Mouse (Mus musculus) T-helper 1 cell (primary cell): ENCODE results near the gene Sphkap.

Experiments
- in situ Hi-C: fragments of 300-600 bp; cut with MboI, MseI; formaldehyde crosslinking; loops from one replicate; pipeline ENCODE4 v1.15.1; 2025; ENCODE audit warnings: high pct_unique_total_duplicates

The Sphkap gene

GRCm38 (mm10) chr1:83297137-83298076, 110.6 kb downstream of the Sphkap start:
- in situ Hi-C loops, result no loop called here

DNA sequence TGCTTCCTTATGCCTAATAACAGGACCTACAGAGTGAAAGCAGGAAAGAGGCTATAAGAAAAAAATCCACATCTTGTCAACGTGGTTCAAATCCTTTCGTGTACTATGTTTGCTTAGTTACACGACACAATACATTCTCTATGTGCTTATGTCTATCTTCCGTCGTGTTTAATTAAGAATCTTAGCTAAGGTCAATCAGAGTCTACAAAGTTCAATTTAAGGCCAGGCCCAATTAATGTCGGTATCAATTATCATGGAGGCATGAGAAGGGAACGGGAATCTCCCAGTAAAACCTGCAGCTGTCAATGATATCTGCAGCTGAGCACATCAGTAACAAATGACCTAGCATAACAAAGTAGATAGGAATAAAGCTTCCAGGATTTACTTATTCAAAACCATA, 122.1 kb downstream of the Sphkap start:
- in situ Hi-C loops, result no loop called here

DNA sequence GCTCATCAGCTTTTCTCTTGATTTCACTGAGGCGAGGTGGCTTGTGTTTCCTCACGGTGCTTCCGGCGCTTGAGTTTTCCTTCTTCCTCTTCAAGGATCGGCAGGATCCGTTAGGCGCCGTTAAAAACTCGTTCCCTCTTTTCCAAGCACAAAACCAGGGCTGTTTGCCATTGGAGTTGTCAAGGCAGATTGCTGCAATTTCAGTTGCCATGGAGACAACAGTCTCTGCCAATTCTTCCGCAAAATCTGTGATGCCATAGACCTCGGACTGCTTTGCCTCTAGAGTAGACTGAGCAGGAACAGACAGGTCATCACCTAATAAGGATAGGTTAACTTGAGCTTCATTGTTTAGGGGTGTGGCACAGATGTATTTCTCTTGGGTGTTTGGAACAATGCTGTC, 131.0 kb downstream of the Sphkap start:
- in situ Hi-C loops, result no loop called here

GRCm38 (mm10) chr1:83276637-83277036, 131.4 kb downstream of the Sphkap start:
- in situ Hi-C loops, result no loop called here

DNA sequence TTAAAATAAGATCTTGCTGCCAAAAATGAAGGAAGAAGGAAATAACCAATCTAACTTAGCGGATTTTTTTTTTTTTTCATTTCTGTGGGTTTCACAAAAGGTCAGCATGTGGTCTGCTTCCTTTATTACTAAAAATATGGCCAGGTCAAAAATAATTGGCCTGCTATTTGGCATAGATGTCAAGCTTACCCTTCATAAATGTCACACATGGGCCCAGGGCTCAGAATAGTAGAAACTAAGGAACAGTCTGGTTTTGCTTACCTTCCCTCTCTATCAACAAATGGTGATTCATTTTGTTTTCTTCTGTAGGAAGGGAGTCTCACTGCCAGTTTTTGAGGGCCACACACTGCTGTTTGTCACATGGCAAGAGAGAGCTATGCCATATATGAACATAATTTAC, 156.3 kb downstream of the Sphkap start:
- in situ Hi-C loops, result no loop called here

- in situ Hi-C loops, result no loop called here
These were observed 159.7 kb downstream of the Sphkap start for GRCm38 (mm10) chr1:83248235-83248746.

GRCm38 (mm10) chr1:83227946-83228345, 180.1 kb downstream of the Sphkap start:
- in situ Hi-C loops, result no loop called here

GRCm38 (mm10) chr1:83224423-83224960, 183.5 kb downstream of the Sphkap start:
- in situ Hi-C loops, result no loop called here

- in situ Hi-C loops, result no loop called here
These were observed 184.9 kb downstream of the Sphkap start for GRCm38 (mm10) chr1:83223072-83223471.

DNA sequence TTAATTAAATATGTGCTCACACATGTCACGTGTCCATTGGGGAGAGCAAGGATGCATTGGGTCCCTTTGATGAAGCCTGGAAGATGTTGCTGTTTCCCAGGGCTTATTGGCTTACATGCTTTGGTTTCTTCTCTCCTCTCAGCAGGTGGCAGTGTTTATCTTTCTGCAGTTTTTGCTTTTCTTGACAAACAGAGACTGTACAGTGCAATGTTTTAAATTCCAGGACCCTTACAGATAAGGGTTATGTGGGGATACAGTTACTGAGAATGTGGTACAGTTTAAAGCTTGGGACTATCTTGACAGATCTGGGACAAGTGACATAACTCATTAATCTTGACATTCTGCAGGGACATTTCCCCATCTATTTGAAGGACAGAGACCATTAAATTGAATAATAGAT, 189.7 kb downstream of the Sphkap start:
- in situ Hi-C loops, result no loop called here

- in situ Hi-C loops, result no loop called here
These were observed 198.0 kb downstream of the Sphkap start for GRCm38 (mm10) chr1:83209981-83210380.
